Mouse (Mus musculus): ENCODE measurements around the gene Xpc. TPM values are rescaled to one million over a fixed set of nuclear protein-coding genes. Genes with fewer than 3 reads are reported as not detected.

Gene Xpc
- polyA plus RNA-seq, 1 experiment: 3.5 TPM

- Histone ChIP-seq H3K4me3 (replicated peaks) (no peak overlapping the region), H3K27me3 (replicated peaks) (peaks cover 14% of the 10 kb centered on the region), H3K4me1 (peaks cover 5% of the 10 kb centered on the region; the same call in 1 of the 2 replicates), H3K9me3 (0 out of 2 replicates have a peak, but pooled peaks cover 3% of the 10 kb centered on the region), H3K36me3 (replicated peaks; ENCODE audit: low read length) (no peaks in the 10 kb centered on the region)
- TF ChIP-seq FLI1 (IDR thresholded peaks at IDR 0.05; ENCODE audit: low read length) (no peak), GATA1 (IDR thresholded peaks at IDR 0.05; ENCODE audit: borderline replicate concordance, low read length) (no peak)
Measured at GRCm38 (mm10) chr6:91454546-91454945, 61.1 kb downstream of the Xpc start.

GRCm38 (mm10) chr6:91452056-91452455 is 63.6 kb downstream of the Xpc start:
- Histone ChIP-seq H3K27me3 (replicated peaks) (peaks cover 15% of the 10 kb centered on the region), H3K9me3 (0 out of 2 replicates have a peak, but pooled peaks cover 3% of the 10 kb centered on the region), H3K36me3 (replicated peaks; ENCODE audit: low read length) (no peaks in the 10 kb centered on the region), H3K4me1 (peaks cover 5% of the 10 kb centered on the region; the same call in 1 of the 2 replicates), H3K4me3 (replicated peaks) (no peak overlapping the region)
- TF ChIP-seq GATA1 (IDR thresholded peaks at IDR 0.05; ENCODE audit: borderline replicate concordance, low read length) (no peak), FLI1 (IDR thresholded peaks at IDR 0.05; ENCODE audit: low read length) (no peak)

GRCm38 (mm10) chr6:91449472-91450225 is 66.0 kb downstream of the Xpc start:
- peaks cover 23% of the 10 kb centered on the region for H3K27me3 ChIP-seq (replicated peaks)
- peaks cover 11% of the 10 kb centered on the region for H3K4me1 ChIP-seq
- no peaks in the 10 kb centered on the region for H3K36me3 ChIP-seq (replicated peaks; ENCODE audit: low read length)
- no peak overlapping the region for H3K4me3 ChIP-seq (replicated peaks)
- no peaks in the 10 kb centered on the region for H3K9me3 ChIP-seq
- TF ChIP-seq GATA1 (IDR thresholded peaks at IDR 0.05; ENCODE audit: borderline replicate concordance, low read length) (no peak), FLI1 (IDR thresholded peaks at IDR 0.05; ENCODE audit: low read length) (no peak)

GRCm38 (mm10) chr6:91445316-91445715 is 70.4 kb downstream of the Xpc start:
- peaks cover 23% of the 10 kb centered on the region for H3K27me3 ChIP-seq (replicated peaks)
- H3K9me3 ChIP-seq: no peaks in the 10 kb centered on the region
- H3K4me1 ChIP-seq: peaks cover 15% of the 10 kb centered on the region
- TF ChIP-seq GATA1 (IDR thresholded peaks at IDR 0.05; ENCODE audit: borderline replicate concordance, low read length) (no peak), FLI1 (IDR thresholded peaks at IDR 0.05; ENCODE audit: low read length) (no peak)
- H3K36me3 ChIP-seq (replicated peaks; ENCODE audit: low read length): no peaks in the 10 kb centered on the region
- H3K4me3 ChIP-seq (replicated peaks): no peak overlapping the region

GRCm38 (mm10) chr6:91441145-91441662 is 74.5 kb downstream of the Xpc start:
- Histone ChIP-seq H3K4me3 (replicated peaks) (peak overlapping the region; percentile 94), H3K4me1 (peaks cover 20% of the 10 kb centered on the region), H3K9me3 (no peaks in the 10 kb centered on the region), H3K36me3 (replicated peaks; ENCODE audit: low read length) (no peaks in the 10 kb centered on the region), H3K27me3 (replicated peaks) (peaks cover 21% of the 10 kb centered on the region)
- TF ChIP-seq GATA1 (IDR thresholded peaks at IDR 0.05; ENCODE audit: borderline replicate concordance, low read length) (no peak), FLI1 (IDR thresholded peaks at IDR 0.05; ENCODE audit: low read length) (no peak)

GRCm38 (mm10) chr6:91440474-91441144 is 75.1 kb downstream of the Xpc start:
- Histone ChIP-seq H3K4me3 (replicated peaks) (peak overlapping the region; percentile 94), H3K9me3 (no peaks in the 10 kb centered on the region), H3K36me3 (replicated peaks; ENCODE audit: low read length) (no peaks in the 10 kb centered on the region), H3K4me1 (peaks cover 20% of the 10 kb centered on the region), H3K27me3 (replicated peaks) (peaks cover 26% of the 10 kb centered on the region)
- TF ChIP-seq GATA1 (IDR thresholded peaks at IDR 0.05; ENCODE audit: borderline replicate concordance, low read length) (no peak), FLI1 (IDR thresholded peaks at IDR 0.05; ENCODE audit: low read length) (no peak)

Other genes starting within 250 kb of the Xpc start
- gene Wnt7a, start 104.5 kb downstream of the Xpc start, polyA plus RNA-seq (2012; ENCODE audit: insufficient read depth, low replicate concordance): not detected in 2 replicates
- 0.79 and 6.6 TPM in 2 replicates for gene Chchd4, start 42.3 kb downstream of the Xpc start, polyA plus RNA-seq (2012; ENCODE audit: insufficient read depth, low replicate concordance)
- gene Tmem43, start 42.2 kb downstream of the Xpc start, polyA plus RNA-seq (2012; ENCODE audit: insufficient read depth, low replicate concordance): 1.5 and 3.9 TPM in 2 replicates
- 10.3 TPM in 1 of 2 replicates, not detected in the other for gene Lsm3, start within 50 bp of the Xpc start, polyA plus RNA-seq (2012; ENCODE audit: insufficient read depth, low replicate concordance)
- gene Slc6a6, start 168.2 kb upstream of the Xpc start, polyA plus RNA-seq (2012; ENCODE audit: insufficient read depth, low replicate concordance): 20.6 and 27.7 TPM in 2 replicates